Mouse (Mus musculus) olfactory bulb, adult 2 months (tissue): ENCODE measurements around the gene Ctdspl. TPM values are rescaled to one million over a fixed set of nuclear protein-coding genes. Genes with fewer than 3 reads are reported as not detected.

Experiments used
- H3K27ac ChIP-seq: fragments of 200-500 bp; 2 replicates; pipeline ENCODE4 v1.5.1; 2012; ENCODE audit warnings: low read depth, low read length; ENCODE audit not compliant: insufficient read depth
- H3K4me1 ChIP-seq: fragments of 200-500 bp; 2 replicates; pipeline ENCODE4 v1.6.1; 2012; ENCODE audit warnings: low read length; ENCODE audit not compliant: control insufficient read depth, insufficient read depth
- H3K4me3 ChIP-seq: fragments of 200-500 bp; 2 replicates; pipeline ENCODE4 v1.5.1; 2012; ENCODE audit warnings: mild to moderate bottlenecking, low read depth, low read length, moderate library complexity; ENCODE audit not compliant: insufficient read depth
- CTCF ChIP-seq: fragments of 200-500 bp; IDR thresholded peaks from 2 replicates; pipeline ENCODE4 v1.5.1; 2012; ENCODE audit warnings: low read depth, mild to moderate bottlenecking, low read length, moderate library complexity; ENCODE audit not compliant: insufficient read depth
- POLR2A ChIP-seq: fragments of 200-500 bp; IDR thresholded peaks from 2 replicates; pipeline ENCODE4 v1.6.1; 2012; ENCODE audit warnings: mild to moderate bottlenecking, low read depth, low read length, moderate library complexity; ENCODE audit not compliant: insufficient read depth
- WGBS: fragments of 180-500 bp; shearing (Covaris S2); methylation state at CpG from one replicate; pipeline ENCODE4 v1.1.7; 2018; 5-methylcytosine and 5-hydroxymethylcytosine counted together
- polyA plus RNA-seq: library from polyadenylated mRNA; stranded (reverse); fragments of >200 nt; gene quantifications from 2 replicates; pipeline ENCODE4 v1.2.4, GENCODE M21; 2012; ENCODE audit warnings: low replicate concordance; ENCODE audit not compliant: missing spikeins, insufficient read depth, insufficient read length

The Ctdspl gene
- polyA plus RNA-seq, 1 experiment = not detected

DNA sequence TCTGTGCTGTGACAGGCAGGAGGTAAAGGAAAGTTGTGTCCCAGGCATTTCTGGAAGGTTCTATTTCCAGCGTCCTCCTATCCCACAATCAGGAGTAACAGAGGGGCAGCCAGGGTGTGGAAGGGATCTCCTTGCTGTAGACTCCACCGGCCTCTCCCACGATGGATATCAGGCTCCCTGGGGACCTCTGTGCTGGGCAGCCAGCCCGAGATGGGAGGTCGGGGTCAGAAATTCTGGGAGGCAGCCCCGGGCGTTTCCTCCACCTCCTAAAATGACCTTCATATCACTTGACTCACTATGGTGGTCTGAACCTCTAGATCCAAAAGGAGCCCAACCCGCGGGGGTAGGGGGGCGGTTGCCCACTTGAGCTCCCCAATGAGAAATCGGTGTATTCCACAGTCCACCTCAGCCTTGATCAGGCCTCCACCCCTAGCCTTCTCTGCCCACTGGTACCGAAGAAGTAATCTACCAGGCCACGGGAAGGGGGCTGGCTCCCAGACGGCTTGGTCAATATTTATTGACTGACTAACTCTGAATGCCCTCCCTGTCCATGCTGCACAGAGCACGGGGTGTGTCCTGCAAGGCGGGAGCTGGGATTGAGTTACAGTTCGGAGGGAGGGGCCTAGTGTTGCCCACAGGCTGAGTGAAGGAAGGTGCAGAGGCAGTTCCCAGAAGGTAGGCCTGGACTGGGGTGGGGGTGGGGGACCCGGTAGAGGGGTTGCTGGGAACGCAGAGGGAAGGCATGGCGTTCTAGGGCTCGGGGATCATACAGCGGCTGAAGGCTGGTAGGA is 126.1 kb downstream of the Ctdspl start, which contains the start of gene Vill:
Vill (plus strand) TSS at position 625 of the 791 bp plus-strand sequence.
- TF ChIP-seq CTCF (no peak), POLR2A (no peak)
- 34% methylated on average over 22 of the region's 22 CpGs for WGBS
- Histone ChIP-seq H3K4me1 (peaks cover 26% of the 10 kb centered on the region), H3K4me3 (no peak within 1 kb of the TSS), H3K27ac (no peak within 1 kb of the TSS)

DNA sequence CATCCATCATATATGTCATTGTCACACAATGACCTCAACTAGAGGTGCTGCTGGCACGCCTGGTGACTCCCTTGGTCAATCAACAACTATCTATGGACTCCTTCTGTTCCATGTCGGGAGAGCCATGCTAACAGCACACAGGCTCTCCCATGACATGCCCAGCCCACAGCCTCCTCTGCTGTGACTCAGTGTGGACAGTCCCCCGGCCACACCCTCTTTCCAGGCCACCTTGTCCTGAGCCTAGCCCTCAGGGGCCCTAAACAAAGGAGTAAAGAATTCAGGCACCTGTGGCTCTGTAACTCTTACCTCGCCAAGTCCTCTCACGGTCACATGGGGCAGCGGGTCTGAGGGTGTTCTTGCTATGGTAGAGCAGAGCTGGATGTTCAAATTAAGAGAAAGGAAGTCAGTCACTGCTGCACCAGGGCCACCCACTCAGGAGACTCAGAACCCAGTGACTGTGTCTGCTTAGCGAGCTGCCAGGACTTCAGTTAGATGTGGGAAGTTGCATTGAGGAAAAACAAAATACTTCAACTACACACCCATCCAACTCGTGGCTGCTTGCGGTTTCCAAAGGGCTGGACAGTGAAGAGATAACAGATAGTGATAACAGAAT is 127.8 kb downstream of the Ctdspl start:
- Histone ChIP-seq H3K27ac (no peak overlapping the region), H3K4me3 (no peak overlapping the region), H3K4me1 (peaks cover 26% of the 10 kb centered on the region)
- WGBS = 79% methylated on average over 9 of the region's 9 CpGs
- TF ChIP-seq POLR2A = no peak
- no peak for TF ChIP-seq CTCF

DNA sequence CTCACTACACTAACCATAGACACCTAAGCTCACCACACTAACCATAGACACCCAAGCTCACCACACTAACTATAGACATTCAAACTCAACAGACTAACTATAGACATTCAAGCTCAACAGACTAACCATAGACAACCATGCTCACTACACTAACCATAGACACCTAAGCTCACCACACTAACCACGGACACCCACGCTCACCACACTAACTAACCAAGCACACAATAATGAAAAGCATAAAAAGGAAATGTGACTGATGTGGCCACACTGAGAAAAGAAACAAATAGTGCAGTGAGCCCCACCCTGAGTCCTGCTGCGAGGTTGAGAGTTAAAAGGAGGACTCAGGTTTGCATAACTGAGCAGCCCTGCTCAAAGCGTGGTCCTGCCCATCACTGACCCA is 129.1 kb downstream of the Ctdspl start:
- WGBS = 92% methylated on average over 4 of the region's 4 CpGs
- Histone ChIP-seq H3K4me1 (peaks cover 22% of the 10 kb centered on the region), H3K4me3 (no peak overlapping the region), H3K27ac (no peak overlapping the region)
- TF ChIP-seq CTCF = no peak
- TF ChIP-seq POLR2A = no peak

DNA sequence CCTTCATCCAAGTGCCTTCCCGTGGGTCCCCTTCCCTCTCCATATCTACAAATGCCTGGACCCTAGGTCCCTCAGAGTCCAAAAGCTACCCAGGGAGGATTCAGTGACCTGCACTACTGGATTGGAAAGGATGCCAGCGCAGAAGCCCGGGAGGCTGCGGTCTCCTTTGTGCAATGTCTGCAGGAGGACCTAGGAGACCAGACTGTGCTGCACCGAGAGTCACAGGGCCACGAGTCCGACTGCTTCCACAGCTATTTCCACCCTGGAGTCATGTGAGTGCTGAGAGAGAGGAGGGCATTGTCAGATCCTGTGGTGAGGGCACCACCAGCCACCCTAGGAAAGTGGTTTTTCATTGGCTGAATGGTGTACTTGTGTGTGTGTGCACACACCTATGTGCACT is 132.0 kb downstream of the Ctdspl start:
- 80% methylated on average over 7 of the region's 7 CpGs for WGBS
- Histone ChIP-seq H3K4me3 (no peak overlapping the region), H3K27ac (no peak overlapping the region), H3K4me1 (peaks cover 9% of the 10 kb centered on the region)
- TF ChIP-seq POLR2A (no peak), CTCF (no peak)

DNA sequence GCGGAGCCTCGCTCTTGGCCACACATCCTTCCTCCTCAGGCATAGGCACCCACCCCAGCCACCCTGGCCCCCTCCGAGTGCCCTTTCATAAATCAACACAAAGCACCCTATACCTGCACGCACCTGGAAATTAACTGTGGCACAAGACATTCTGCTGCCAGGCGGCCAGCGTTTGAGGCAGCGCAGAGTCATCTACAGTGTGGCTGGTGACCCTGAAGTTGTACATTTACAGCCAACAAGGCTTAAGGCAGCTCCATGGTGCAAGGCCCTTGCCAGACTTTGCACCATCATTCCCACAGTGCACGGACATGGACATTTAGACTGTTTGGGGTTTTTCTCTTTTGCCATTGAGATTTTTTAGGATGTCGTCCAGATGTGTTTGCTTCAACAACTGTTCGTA is 134.4 kb downstream of the Ctdspl start:
- H3K4me3 ChIP-seq = no peak overlapping the region
- H3K4me1 ChIP-seq = no peaks in the 10 kb centered on the region
- WGBS = 94% methylated on average over 10 of the region's 10 CpGs
- TF ChIP-seq POLR2A = no peak
- H3K27ac ChIP-seq = no peak overlapping the region

DNA sequence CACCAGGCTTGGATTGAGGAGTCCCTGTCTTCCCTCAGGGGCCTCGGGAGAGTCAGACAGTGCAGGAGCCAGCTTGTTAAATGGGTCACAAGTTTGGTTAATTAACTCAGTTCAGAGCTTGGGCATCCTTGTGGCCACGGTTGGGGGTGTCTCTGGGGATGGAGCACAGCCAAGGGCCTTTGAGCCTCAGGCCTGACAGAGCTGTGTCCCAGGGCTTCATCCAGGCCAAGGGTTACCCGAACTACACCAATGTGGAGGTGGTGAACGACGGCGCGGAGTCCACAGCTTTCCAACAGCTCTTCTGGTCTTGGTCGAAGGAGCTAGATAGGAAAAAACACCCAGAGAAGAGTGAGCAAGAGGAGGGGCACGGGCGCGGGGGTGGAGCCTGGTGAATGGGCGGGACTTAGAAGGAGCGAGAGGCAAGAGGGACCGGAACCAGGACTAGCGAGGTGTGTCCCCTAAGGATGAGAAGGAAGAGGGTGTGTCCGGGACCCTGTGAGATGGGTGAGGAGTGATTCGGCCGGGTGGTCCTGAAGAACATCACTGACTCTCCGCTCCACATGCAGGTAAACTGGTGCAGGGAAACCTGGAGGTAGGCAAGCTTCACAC is 136.9 kb downstream of the Ctdspl start:
- Histone ChIP-seq H3K4me3 (no peak overlapping the region), H3K4me1 (0 out of 2 replicates have a peak, but pooled peaks cover 2% of the 10 kb centered on the region), H3K27ac (no peak overlapping the region)
- TF ChIP-seq CTCF (no peak), POLR2A (no peak)
- WGBS = 48% methylated on average over 19 of the region's 19 CpGs

DNA sequence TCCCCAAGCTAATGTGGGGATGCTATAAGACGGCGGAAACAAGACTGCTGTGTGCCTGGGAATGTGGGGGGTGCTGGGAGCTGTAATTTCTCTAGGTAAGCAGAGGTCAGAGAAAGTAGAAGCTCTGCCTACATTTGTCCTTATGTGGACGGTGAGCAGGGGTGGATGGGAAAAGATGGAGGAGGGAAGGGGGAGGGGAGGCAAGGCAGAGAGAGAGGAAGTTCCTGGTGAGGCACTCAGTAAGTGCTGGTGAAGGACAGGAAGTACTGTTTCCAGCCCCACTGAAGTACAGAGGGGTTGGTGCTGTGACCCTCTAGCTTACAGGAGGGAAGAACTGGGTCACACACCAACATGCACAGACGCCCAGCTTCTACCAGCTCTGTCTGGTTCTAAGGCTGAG is 138.0 kb downstream of the Ctdspl start:
- no peak overlapping the region for H3K27ac ChIP-seq
- H3K4me3 ChIP-seq = no peak overlapping the region
- TF ChIP-seq CTCF (no peak), POLR2A (no peak)
- 0 out of 2 replicates have a peak, but pooled peaks cover 2% of the 10 kb centered on the region for H3K4me1 ChIP-seq
- WGBS = 75% methylated on average over 4 of the region's 4 CpGs

DNA sequence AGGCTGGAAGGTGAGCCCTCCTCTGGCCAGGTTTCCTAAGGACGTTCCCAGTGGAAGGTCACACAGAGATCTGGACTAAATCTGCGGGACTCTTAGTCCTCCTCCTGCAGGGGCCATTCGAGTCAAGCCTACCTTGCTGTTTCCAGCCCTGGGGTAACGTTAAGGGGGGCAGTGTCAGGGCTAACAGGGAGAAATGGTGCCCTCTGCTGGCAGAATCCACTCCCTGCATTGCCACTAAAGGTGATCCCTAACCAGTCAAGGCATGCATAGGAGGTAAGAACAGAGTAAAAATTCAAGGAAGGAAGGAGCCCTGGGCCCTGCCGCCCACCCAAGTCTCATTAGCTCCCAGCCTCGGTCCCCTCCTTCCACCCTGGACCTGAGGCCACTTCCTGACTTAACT is 141.3 kb downstream of the Ctdspl start:
- H3K27ac ChIP-seq = no peak overlapping the region
- 3% methylated on average over 6 of the region's 6 CpGs for WGBS
- no peak overlapping the region for H3K4me3 ChIP-seq
- H3K4me1 ChIP-seq = 0 out of 2 replicates have a peak, but pooled peaks cover 2% of the 10 kb centered on the region
- TF ChIP-seq CTCF (peak; percentile 93), POLR2A (no peak)

DNA sequence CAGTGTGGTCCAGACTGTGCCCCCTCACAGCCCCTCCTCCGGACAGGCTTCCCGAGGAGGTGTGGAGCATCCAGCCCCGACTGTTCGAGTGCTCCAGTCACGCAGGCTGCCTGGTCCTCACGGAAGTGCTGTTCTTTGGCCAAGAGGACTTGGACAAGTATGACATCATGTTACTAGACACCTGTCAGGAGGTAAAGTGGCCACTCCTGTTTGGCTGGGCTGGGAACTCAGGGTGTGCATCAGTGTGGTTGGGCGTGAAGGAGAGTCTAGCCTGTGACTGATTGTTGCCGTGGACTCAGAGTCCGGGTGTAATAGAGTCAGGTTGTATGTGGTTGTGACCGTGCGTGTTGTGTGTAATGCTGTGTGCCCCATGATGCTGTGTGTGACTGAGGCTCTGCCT is 142.0 kb downstream of the Ctdspl start:
- Histone ChIP-seq H3K27ac (no peak overlapping the region), H3K4me3 (no peak overlapping the region), H3K4me1 (0 out of 2 replicates have a peak, but pooled peaks cover 2% of the 10 kb centered on the region)
- no peak for TF ChIP-seq CTCF
- no peak for TF ChIP-seq POLR2A
- WGBS = 89% methylated on average over 11 of the region's 11 CpGs
